Mouse (Mus musculus): ENCODE data around the gene Gpam. TPM values are rescaled to one million over a fixed set of nuclear protein-coding genes. Genes with fewer than 3 reads are reported as not detected.
"Not testable (repeated sequence)": the region's sequence is repeated elsewhere in the genome, so short reads cannot be mapped to it uniquely, and the experiment has no call there.

Gene Gpam
- 10 to 100 TPM; 42.0 to 43.0 TPM for total RNA-seq (2021)

GRCm38 (mm10) chr19:55127072-55127718 lies at the start of gene Gpam:
Gpam (minus strand) TSS chr19:55127238.
- intact Hi-C loops (cut with DNase I): loop anchor here (10.0 kb wide), 1 partner anchor 58 kb away; the partner anchor contains the start of gene Tectb
- DNase-seq (ENCODE audit: low spot score in 2 of 2): no peak

GRCm38 (mm10) chr19:55171585-55171984 lies 44.5 kb upstream of the Gpam start:
- intact Hi-C loops (cut with DNase I): no loop called here

GRCm38 (mm10) chr19:55170399-55170798 lies 43.4 kb upstream of the Gpam start:
- DNase-seq (ENCODE audit: low spot score in 2 of 2): no peak
- intact Hi-C loops (cut with DNase I): no loop called here

More at GRCm38 (mm10) chr19:55171585-55171984, 44.5 kb upstream of the Gpam start:
- no peak for DNase-seq (ENCODE audit: low spot score in 2 of 2)

- intact Hi-C loops (cut with DNase I); DNase-seq (ENCODE audit: low spot score in 2 of 2): not testable (repeated sequence)
These were observed 42.2 kb upstream of the Gpam start for GRCm38 (mm10) chr19:55169236-55169729.

- DNase-seq (ENCODE audit: low spot score in 2 of 2): no peak
- intact Hi-C loops (cut with DNase I): no loop called here
These were observed 41.3 kb upstream of the Gpam start for GRCm38 (mm10) chr19:55168360-55168759.

GRCm38 (mm10) chr19:55167741-55168140 lies 40.7 kb upstream of the Gpam start:
- intact Hi-C loops (cut with DNase I): no loop called here
- DNase-seq (ENCODE audit: low spot score in 2 of 2): no peak

- intact Hi-C loops (cut with DNase I): no loop called here
- no peak for DNase-seq (ENCODE audit: low spot score in 2 of 2)
These were observed 39.7 kb upstream of the Gpam start for GRCm38 (mm10) chr19:55166741-55167140.

GRCm38 (mm10) chr19:55165954-55166353 lies 38.9 kb upstream of the Gpam start:
- DNase-seq (ENCODE audit: low spot score in 2 of 2): no peak
- intact Hi-C loops (cut with DNase I): no loop called here

GRCm38 (mm10) chr19:55165183-55165865 lies 38.3 kb upstream of the Gpam start:
- no peak for DNase-seq (ENCODE audit: low spot score in 2 of 2)
- intact Hi-C loops (cut with DNase I): no loop called here

GRCm38 (mm10) chr19:55164162-55164561 lies 37.1 kb upstream of the Gpam start:
- intact Hi-C loops (cut with DNase I): no loop called here
- DNase-seq (ENCODE audit: low spot score in 2 of 2): no peak

- intact Hi-C loops (cut with DNase I): no loop called here
- DNase-seq (ENCODE audit: low spot score in 2 of 2): no peak
These were observed 35.2 kb upstream of the Gpam start for GRCm38 (mm10) chr19:55162271-55162670.

GRCm38 (mm10) chr19:55159826-55160225 lies 32.8 kb upstream of the Gpam start:
- intact Hi-C loops (cut with DNase I): no loop called here
- no peak for DNase-seq (ENCODE audit: low spot score in 2 of 2)

- DNase-seq (ENCODE audit: low spot score in 2 of 2): no peak
- intact Hi-C loops (cut with DNase I): no loop called here
These were observed 31.6 kb upstream of the Gpam start for GRCm38 (mm10) chr19:55158606-55159005.

- no peak for DNase-seq (ENCODE audit: low spot score in 2 of 2)
- intact Hi-C loops (cut with DNase I): no loop called here
These were observed 30.0 kb upstream of the Gpam start for GRCm38 (mm10) chr19:55157029-55157428.

GRCm38 (mm10) chr19:55152983-55153382 lies 25.9 kb upstream of the Gpam start:
- intact Hi-C loops (cut with DNase I): no loop called here
- no peak for DNase-seq (ENCODE audit: low spot score in 2 of 2)

GRCm38 (mm10) chr19:55152274-55152673 lies 25.2 kb upstream of the Gpam start:
- DNase-seq (ENCODE audit: low spot score in 2 of 2); intact Hi-C loops (cut with DNase I): not testable (repeated sequence)

GRCm38 (mm10) chr19:55149646-55150045 lies 22.6 kb upstream of the Gpam start:
- DNase-seq (ENCODE audit: low spot score in 2 of 2): no peak
- intact Hi-C loops (cut with DNase I): no loop called here

- intact Hi-C loops (cut with DNase I): no loop called here
- DNase-seq (ENCODE audit: low spot score in 2 of 2): no peak
These were observed 21.1 kb upstream of the Gpam start for GRCm38 (mm10) chr19:55148109-55148508.

- intact Hi-C loops (cut with DNase I): no loop called here
- no peak for DNase-seq (ENCODE audit: low spot score in 2 of 2)
These were observed 20.5 kb upstream of the Gpam start for GRCm38 (mm10) chr19:55147568-55147967.

GRCm38 (mm10) chr19:55145136-55145535 lies 18.1 kb upstream of the Gpam start:
- DNase-seq (ENCODE audit: low spot score in 2 of 2): no peak

GRCm38 (mm10) chr19:55144691-55145090 lies 17.7 kb upstream of the Gpam start:
- intact Hi-C loops (cut with DNase I): no loop called here

More at GRCm38 (mm10) chr19:55145136-55145535, 18.1 kb upstream of the Gpam start:
- intact Hi-C loops (cut with DNase I): no loop called here

More at GRCm38 (mm10) chr19:55144691-55145090, 17.7 kb upstream of the Gpam start:
- DNase-seq (ENCODE audit: low spot score in 2 of 2): no peak

Measured in left cerebral cortex, postnatal 36 days (tissue).